Mouse (Mus musculus): Measurements from ENCODE around the gene Frmd4a. TPM values are rescaled to one million over a fixed set of nuclear protein-coding genes. Genes with fewer than 3 reads are reported as not detected.

The Frmd4a gene
- polyA plus RNA-seq, 1 experiment from 2014 or later, result 16.8 TPM

DNA sequence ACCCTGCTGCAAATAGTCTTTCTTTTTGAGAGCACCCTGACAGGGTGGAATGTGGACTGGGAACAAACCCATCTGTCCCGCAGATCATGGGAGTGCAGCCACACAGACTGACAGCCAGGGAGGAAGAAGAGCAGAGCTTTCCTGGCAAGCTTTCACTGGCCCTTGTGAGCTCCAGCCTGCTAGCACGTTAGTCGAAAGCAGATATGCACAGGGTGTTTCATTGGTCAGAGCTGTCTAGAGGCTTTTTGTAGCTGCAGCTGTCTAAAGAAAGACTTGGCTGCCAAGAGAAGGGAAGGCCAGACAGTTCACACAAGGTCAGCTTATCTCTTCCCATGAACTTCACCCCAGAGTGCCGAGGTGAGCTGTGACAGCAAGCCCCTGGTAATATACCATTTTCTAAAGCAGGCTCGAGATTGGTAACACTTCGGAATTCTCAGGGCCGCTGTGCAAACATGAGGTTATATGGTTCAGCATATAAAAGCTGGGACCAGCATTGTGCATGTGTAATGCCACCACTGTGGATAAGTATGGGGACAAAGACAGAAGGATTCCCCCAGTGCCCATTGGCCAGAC, 500.1 kb downstream of the Frmd4a start:
- DNase-seq (ENCODE audit: low spot score), result peak; percentile 68

DNA sequence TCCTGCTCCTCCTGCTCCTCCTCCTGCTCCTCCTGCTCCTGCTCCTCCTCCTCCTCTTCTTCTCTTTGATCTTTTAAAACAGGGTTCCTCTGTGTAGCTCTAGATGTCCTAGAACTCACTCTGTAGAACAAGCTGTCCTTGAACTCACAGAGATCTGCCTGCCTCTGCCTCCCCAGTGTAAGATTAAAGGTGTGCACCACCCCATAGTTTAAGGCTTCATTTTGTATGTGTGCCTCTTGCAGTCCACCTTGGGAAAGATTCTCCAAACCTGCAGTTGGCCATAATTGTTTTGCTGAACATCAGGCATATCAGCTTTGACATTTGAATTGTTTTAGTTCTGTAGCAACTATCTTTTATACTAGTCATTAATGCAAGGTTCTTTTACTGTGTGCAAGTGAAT, 501.0 kb downstream of the Frmd4a start:
- Histone ChIP-seq H3K9ac (ENCODE audit: low read depth, low read length) (no peak overlapping the region), H3K36me3 (ENCODE audit: insufficient read depth, low read length) (no peaks in the 10 kb centered on the region), H3K4me3 (replicated peaks; ENCODE audit: low read depth, low read length) (no peak overlapping the region), H3K27ac (no peak overlapping the region), H3K27me3 (ENCODE audit: insufficient read depth, low read length) (no peaks in the 10 kb centered on the region), H3K9me3 (replicated peaks; ENCODE audit: low read length) (no peaks in the 10 kb centered on the region), H3K4me2 (ENCODE audit: low read length) (no peak overlapping the region), H3K4me1 (replicated peaks; ENCODE audit: insufficient read depth, low read length) (peaks cover 14% of the 10 kb centered on the region)
- TF ChIP-seq CTCF (IDR thresholded peaks at IDR 0.05; ENCODE audit: low read depth), result no peak
- ATAC-seq (replicated peaks; ENCODE audit: low FRiP score, low read depth) (no peak), DNase-seq (ENCODE audit: low spot score) (no peak)

More for the DNA sequence above, 500.1 kb downstream of the Frmd4a start:
- Histone ChIP-seq H3K4me3 (replicated peaks; ENCODE audit: low read depth, low read length) (no peak overlapping the region), H3K9me3 (replicated peaks; ENCODE audit: low read length) (no peaks in the 10 kb centered on the region), H3K9ac (ENCODE audit: low read depth, low read length) (no peak overlapping the region), H3K4me1 (replicated peaks; ENCODE audit: insufficient read depth, low read length) (peaks cover 14% of the 10 kb centered on the region), H3K4me2 (ENCODE audit: low read length) (no peak overlapping the region), H3K27ac (peak overlapping the region; percentile 6; the same call in 1 of the 2 replicates), H3K27me3 (ENCODE audit: insufficient read depth, low read length) (no peaks in the 10 kb centered on the region), H3K36me3 (ENCODE audit: insufficient read depth, low read length) (no peaks in the 10 kb centered on the region)
- no peak for TF ChIP-seq CTCF (IDR thresholded peaks at IDR 0.05; ENCODE audit: low read depth)
- no peak; the same call in 1 of the 2 replicates for ATAC-seq (replicated peaks; ENCODE audit: low FRiP score, low read depth)
- 27% methylated on average over 7 of the region's 7 CpGs for WGBS

DNA sequence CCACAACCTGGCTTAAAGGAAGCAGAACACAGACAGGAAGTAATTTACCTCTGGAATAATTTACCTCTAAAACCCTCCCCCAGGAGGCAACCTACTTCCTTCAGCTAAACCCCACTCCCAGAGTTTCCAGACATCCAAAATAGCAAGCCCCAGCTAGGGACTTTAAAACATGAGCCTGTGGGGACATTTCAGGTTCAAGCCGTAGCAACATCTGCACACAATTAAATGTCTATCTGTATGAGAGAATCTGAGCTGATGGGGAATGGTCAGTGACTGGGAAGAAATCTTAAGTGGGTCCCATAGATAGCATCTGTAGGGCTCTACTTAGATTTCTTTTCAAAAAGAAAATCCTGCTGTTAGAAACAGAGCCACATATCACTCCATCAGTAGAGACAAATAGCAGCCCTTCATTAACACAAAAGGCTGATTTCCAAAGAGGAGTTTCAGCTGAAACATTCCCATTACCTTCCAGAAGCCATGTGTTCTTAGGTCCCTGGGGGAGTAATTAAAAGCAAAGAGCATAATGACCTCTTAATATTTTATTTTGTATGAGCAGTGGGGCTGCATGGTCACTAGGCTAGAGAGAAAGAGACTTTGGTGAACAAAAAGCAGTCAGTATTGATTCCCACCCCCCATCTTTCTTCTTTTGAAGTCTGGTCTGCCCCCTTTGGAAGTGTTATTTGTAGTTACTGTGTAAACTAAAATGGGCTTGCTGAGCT, 505.4 kb downstream of the Frmd4a start:
- no peak for ATAC-seq (replicated peaks; ENCODE audit: low FRiP score, low read depth)
- WGBS, result 58% methylated on average over 1 of the region's 1 CpGs

DNA sequence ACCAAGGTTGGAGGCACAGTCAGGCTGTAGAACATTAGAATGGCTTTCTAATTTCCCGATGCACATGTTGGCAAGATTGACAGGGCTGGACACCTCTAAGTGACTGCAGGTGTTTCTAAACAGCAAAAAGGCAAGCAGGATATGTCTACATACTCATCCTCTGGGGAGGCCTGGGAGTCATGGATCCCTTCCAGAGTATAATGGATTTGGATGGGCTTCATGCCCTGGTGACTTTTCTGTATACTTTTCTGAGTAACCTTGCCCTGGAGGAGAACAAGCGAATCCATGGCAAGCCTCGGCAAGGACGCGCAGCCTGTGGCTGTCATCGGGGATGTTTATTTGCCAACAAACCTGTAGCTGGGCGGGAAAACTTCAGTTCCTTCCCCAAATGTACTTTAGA, 509.6 kb downstream of the Frmd4a start:
- no peak for ATAC-seq (replicated peaks; ENCODE audit: low FRiP score, low read depth)
- Histone ChIP-seq H3K9me3 (replicated peaks; ENCODE audit: low read length) (no peaks in the 10 kb centered on the region), H3K9ac (ENCODE audit: low read depth, low read length) (no peak overlapping the region), H3K27me3 (ENCODE audit: insufficient read depth, low read length) (no peaks in the 10 kb centered on the region), H3K36me3 (ENCODE audit: insufficient read depth, low read length) (no peaks in the 10 kb centered on the region), H3K27ac (no peak overlapping the region), H3K4me1 (replicated peaks; ENCODE audit: insufficient read depth, low read length) (no peaks in the 10 kb centered on the region), H3K4me2 (ENCODE audit: low read length) (no peak overlapping the region), H3K4me3 (replicated peaks; ENCODE audit: low read depth, low read length) (no peak overlapping the region)
- no peak for TF ChIP-seq CTCF (IDR thresholded peaks at IDR 0.05; ENCODE audit: low read depth)
- 80% methylated on average over 7 of the region's 7 CpGs for WGBS
- DNase-seq (ENCODE audit: low spot score), result no peak

More for the DNA sequence above, 505.4 kb downstream of the Frmd4a start:
- H3K9me3 ChIP-seq (replicated peaks; ENCODE audit: low read length), result no peaks in the 10 kb centered on the region
- no peak overlapping the region for H3K27ac ChIP-seq
- H3K4me2 ChIP-seq (ENCODE audit: low read length), result no peak overlapping the region
- no peak for TF ChIP-seq CTCF (IDR thresholded peaks at IDR 0.05; ENCODE audit: low read depth)
- no peak overlapping the region for H3K4me3 ChIP-seq (replicated peaks; ENCODE audit: low read depth, low read length)
- H3K27me3 ChIP-seq (ENCODE audit: insufficient read depth, low read length), result no peaks in the 10 kb centered on the region
- H3K9ac ChIP-seq (ENCODE audit: low read depth, low read length), result no peak overlapping the region
- H3K4me1 ChIP-seq (replicated peaks; ENCODE audit: insufficient read depth, low read length), result 0 out of 2 replicates have a peak, but pooled peaks cover under 1% of the 10 kb centered on the region
- DNase-seq (ENCODE audit: low spot score), result no peak
- no peaks in the 10 kb centered on the region for H3K36me3 ChIP-seq (ENCODE audit: insufficient read depth, low read length)

DNA sequence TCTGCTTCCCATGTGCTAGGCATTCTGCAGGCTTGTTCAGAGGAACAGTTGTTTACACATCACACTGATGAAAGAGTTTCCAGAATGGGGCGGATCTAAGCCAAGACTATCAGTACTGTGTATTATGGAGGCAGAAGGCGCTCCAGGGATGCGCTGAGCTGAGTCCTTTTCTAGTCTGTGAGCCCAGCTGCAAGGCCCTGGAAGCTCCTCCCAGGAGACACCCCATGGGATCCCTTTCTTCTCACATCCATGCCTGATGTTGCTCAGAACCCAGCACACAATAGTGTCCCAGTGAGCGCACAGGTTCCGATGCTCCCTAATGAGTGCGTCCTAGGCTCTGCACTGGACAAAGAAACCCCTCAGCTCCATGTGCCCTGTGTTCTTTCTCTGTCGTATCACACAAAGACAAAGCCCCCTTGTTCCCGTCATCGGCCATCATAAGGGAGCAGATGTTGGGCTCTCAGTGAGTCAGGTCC, 511.8 kb downstream of the Frmd4a start:
- 90% methylated on average over 9 of the region's 9 CpGs for WGBS
- Histone ChIP-seq H3K9me3 (replicated peaks; ENCODE audit: low read length) (no peaks in the 10 kb centered on the region), H3K27me3 (ENCODE audit: insufficient read depth, low read length) (no peaks in the 10 kb centered on the region), H3K4me2 (ENCODE audit: low read length) (no peak overlapping the region), H3K9ac (ENCODE audit: low read depth, low read length) (no peak overlapping the region), H3K4me3 (replicated peaks; ENCODE audit: low read depth, low read length) (no peak overlapping the region), H3K4me1 (replicated peaks; ENCODE audit: insufficient read depth, low read length) (no peaks in the 10 kb centered on the region), H3K36me3 (ENCODE audit: insufficient read depth, low read length) (no peaks in the 10 kb centered on the region), H3K27ac (no peak overlapping the region)
- no peak for ATAC-seq (replicated peaks; ENCODE audit: low FRiP score, low read depth)
- no peak for TF ChIP-seq CTCF (IDR thresholded peaks at IDR 0.05; ENCODE audit: low read depth)
- no peak for DNase-seq (ENCODE audit: low spot score)

DNA sequence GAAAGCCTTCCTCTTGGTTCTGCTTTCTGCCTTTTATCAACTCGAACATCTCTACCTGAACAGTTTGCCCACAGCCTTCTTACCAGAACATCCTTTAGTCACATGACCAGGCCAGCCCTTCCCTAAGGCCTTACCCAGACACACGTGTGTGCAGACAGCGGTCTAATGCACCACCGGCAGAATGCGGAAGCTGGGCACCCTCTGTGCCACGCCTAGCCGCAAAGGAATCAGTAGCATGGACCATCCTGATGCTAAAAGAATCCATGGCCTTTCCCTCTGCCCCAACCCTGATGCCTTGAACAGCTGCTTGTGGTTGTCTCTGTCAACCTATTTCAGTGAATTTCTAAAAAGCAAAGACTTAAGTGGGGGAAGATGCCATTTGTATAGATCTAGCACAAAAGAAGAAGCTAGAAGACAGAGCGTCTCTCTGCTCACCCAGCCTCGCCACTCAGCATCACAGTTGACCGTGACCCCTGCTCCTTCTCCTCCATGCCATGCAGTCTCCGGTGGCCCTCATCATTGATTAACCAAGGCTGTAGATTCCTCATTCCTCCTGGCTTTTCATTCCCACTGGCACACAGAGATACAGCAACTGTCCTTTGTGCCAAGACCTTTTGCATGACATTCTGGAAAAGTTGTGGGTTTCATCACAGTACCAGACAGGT, 514.1 kb downstream of the Frmd4a start:
- peak; percentile 83 for ATAC-seq (replicated peaks; ENCODE audit: low FRiP score, low read depth)
- no peak overlapping the region for H3K9ac ChIP-seq (ENCODE audit: low read depth, low read length)
- H3K4me1 ChIP-seq (replicated peaks; ENCODE audit: insufficient read depth, low read length), result no peaks in the 10 kb centered on the region
- H3K27me3 ChIP-seq (ENCODE audit: insufficient read depth, low read length), result no peaks in the 10 kb centered on the region
- no peaks in the 10 kb centered on the region for H3K9me3 ChIP-seq (replicated peaks; ENCODE audit: low read length)
- peak; percentile 38 for DNase-seq (ENCODE audit: low spot score)
- no peaks in the 10 kb centered on the region for H3K36me3 ChIP-seq (ENCODE audit: insufficient read depth, low read length)
- WGBS, result 75% methylated on average over 11 of the region's 11 CpGs
- no peak for TF ChIP-seq CTCF (IDR thresholded peaks at IDR 0.05; ENCODE audit: low read depth)
- H3K27ac ChIP-seq, result no peak overlapping the region
- no peak overlapping the region for H3K4me3 ChIP-seq (replicated peaks; ENCODE audit: low read depth, low read length)
- H3K4me2 ChIP-seq (ENCODE audit: low read length), result no peak overlapping the region

All from kidney, postnatal 0 days (tissue).